Mouse (Mus musculus) adrenal gland, postnatal 0 days (tissue): Measurements from ENCODE around the gene Nat8l. TPM values are rescaled to one million over a fixed set of nuclear protein-coding genes. Genes with fewer than 3 reads are reported as not detected.

ENCODE experiments used
- polyA plus RNA-seq: library from polyadenylated mRNA; unstranded; fragments of >200 nt; fragmentation: Nextera tagmentation; extraction: Ambion mirVana; gene quantifications from 2 replicates; pipeline ENCODE4 v1.2.1, GENCODE M21; 2015

The Nat8l gene
- 0.38 and 0.47 TPM in 2 replicates for polyA plus RNA-seq

GRCm38 (mm10) chr5:33995843-33996693, at the start of gene Nat8l:
Gene Nat8l (plus strand): TSS chr5:33995984.

GRCm38 (mm10) chr5:33983309-33984121, 12.3 kb upstream of the Nat8l start, which contains the start of gene Gm1673:
Gene Gm1673 (plus strand): TSS chr5:33983433.

Other genes with a start within 250 kb of the Nat8l start
- gene Letm1, start 213.2 kb upstream of the Nat8l start, polyA plus RNA-seq, result 19.0 and 34.0 TPM in 2 replicates
- 13.5 and 14.0 TPM in 2 replicates for gene Nsd2, start 175.3 kb upstream of the Nat8l start, polyA plus RNA-seq
- gene Nelfa, start 59.6 kb upstream of the Nat8l start, polyA plus RNA-seq, result 19.3 and 28.3 TPM in 2 replicates
- gene Gm1673, start 12.6 kb upstream of the Nat8l start, polyA plus RNA-seq, result 151 and 252 TPM in 2 replicates
- 0.91 and 1.1 TPM in 2 replicates for gene Poln, start 173.5 kb downstream of the Nat8l start, polyA plus RNA-seq
- gene Haus3, start 173.5 kb downstream of the Nat8l start, polyA plus RNA-seq, result 25.8 and 28.4 TPM in 2 replicates
- 39.5 and 45.9 TPM in 2 replicates for gene Mxd4, start 191.7 kb downstream of the Nat8l start, polyA plus RNA-seq